Mouse (Mus musculus) kidney, embryonic 15.5 days (tissue): ENCODE measurements at regions not wholly inside any gene's neighbourhood (a gene's known extent, or its start where the extent isn't known, plus 50 kb on each side); places are given as distances from the start of the nearest gene placed in this dataset.

Experiments
- ATAC-seq: fragments of 200-750 bp; cut with Nextera tagmentation; replicated peaks from 2 replicates; pipeline ENCODE4 v1.8.0; 2017; ENCODE audit warnings: moderate TSS enrichment; ENCODE audit not compliant: low FRiP score
- H3K27ac ChIP-seq: fragments of 300-500 bp; sonication (generic); 2 replicates; pipeline ENCODE4 v1.5.1; 2015; ENCODE audit warnings: mild to moderate bottlenecking, inconsistent platforms
- H3K27me3 ChIP-seq: fragments of 300-500 bp; sonication (generic); 2 replicates; pipeline ENCODE4 v1.6.1; 2015; ENCODE audit warnings: inconsistent platforms
- H3K36me3 ChIP-seq: fragments of 300-500 bp; sonication (generic); 2 replicates; pipeline ENCODE4 v1.6.1; 2015; ENCODE audit warnings: inconsistent platforms
- H3K4me1 ChIP-seq: fragments of 300-500 bp; sonication (generic); 2 replicates; pipeline ENCODE4 v1.6.1; 2015; ENCODE audit warnings: inconsistent platforms
- H3K4me2 ChIP-seq: fragments of 300-500 bp; sonication (generic); 2 replicates; pipeline ENCODE4 v1.6.1; 2015; ENCODE audit warnings: moderate library complexity, mild to moderate bottlenecking, inconsistent platforms
- H3K4me3 ChIP-seq: fragments of 300-500 bp; sonication (generic); replicated peaks from 2 replicates; pipeline ENCODE4 v1.5.1; 2015; ENCODE audit warnings: mild to moderate bottlenecking, inconsistent platforms
- H3K9ac ChIP-seq: fragments of 300-500 bp; sonication (generic); 2 replicates; pipeline ENCODE4 v1.6.1; 2015; ENCODE audit warnings: mild to moderate bottlenecking, inconsistent platforms
- H3K9me3 ChIP-seq: fragments of 300-500 bp; sonication (generic); replicated peaks from 2 replicates; pipeline ENCODE4 v1.6.1; 2016; ENCODE audit warnings: inconsistent platforms
- WGBS: fragments of 180-500 bp; shearing (Covaris S2); methylation state at CpG from one replicate; pipeline ENCODE4 v1.1.7; 2015; ENCODE audit warnings: mixed read lengths; 5-methylcytosine and 5-hydroxymethylcytosine counted together

DNA sequence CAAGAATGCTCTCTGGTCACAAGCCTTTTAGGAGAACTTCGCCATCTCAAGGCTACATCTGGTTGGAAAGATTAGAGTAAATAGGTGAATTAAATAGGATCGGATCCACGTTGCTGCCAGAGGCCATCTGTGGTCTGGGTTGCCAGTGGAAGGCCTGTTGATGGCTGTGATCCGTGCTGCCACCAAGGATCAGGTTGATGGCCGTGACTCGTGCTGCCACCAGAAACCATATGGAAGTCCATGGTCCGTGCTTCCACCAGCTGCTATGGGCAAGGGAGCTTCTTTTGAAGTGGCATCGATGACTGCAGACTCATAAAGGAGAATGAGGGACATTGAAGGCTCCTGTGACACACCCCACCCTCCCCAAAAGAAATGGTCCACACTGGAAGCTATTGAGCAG is 79.6 kb downstream of the Atp1a1 start:
- 90% methylated on average over 8 of the region's 8 CpGs for WGBS
- no peak for ATAC-seq
- H3K4me1 ChIP-seq: peaks cover 30% of the 10 kb centered on the region

DNA sequence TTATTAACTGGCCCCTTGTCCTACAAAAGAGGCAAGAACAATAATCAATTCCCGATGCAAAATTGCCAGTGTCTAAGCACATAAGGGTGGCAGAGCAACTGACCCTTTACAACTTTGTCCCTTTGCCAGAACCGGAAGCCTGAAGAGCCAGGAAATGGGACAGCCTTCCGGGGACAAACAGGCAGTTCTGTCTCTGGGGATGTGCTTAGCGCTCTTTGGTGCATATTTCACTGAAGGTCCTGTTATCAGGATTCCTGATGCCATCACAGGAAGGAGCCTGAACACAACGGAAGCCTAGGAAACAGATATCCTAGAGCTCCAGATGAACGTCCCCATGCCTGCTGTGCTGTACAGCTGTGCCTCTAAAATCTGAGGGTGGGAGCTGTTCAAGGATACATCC is 80.0 kb downstream of the Atp1a1 start:
- no peaks in the 10 kb centered on the region for H3K9me3 ChIP-seq
- H3K4me1 ChIP-seq: peaks cover 35% of the 10 kb centered on the region
- no peaks in the 10 kb centered on the region for H3K36me3 ChIP-seq
- H3K4me2 ChIP-seq: no peak overlapping the region
- WGBS: 48% methylated on average over 6 of the region's 6 CpGs
- no peak overlapping the region for H3K4me3 ChIP-seq
- no peak overlapping the region for H3K27ac ChIP-seq
- H3K27me3 ChIP-seq: no peaks in the 10 kb centered on the region
- H3K9ac ChIP-seq: no peak overlapping the region
- no peak for ATAC-seq

More for the DNA sequence above, 79.6 kb downstream of the Atp1a1 start:
- Histone ChIP-seq H3K27me3 (no peaks in the 10 kb centered on the region), H3K27ac (no peak overlapping the region), H3K36me3 (no peaks in the 10 kb centered on the region), H3K9me3 (no peaks in the 10 kb centered on the region), H3K4me2 (no peak overlapping the region), H3K9ac (no peak overlapping the region), H3K4me3 (no peak overlapping the region)

GRCm38 (mm10) chr3:101523239-101523638 is 81.2 kb downstream of the Atp1a1 start:
- no peaks in the 10 kb centered on the region for H3K9me3 ChIP-seq
- no peaks in the 10 kb centered on the region for H3K27me3 ChIP-seq
- H3K4me1 ChIP-seq: peaks cover 36% of the 10 kb centered on the region
- H3K36me3 ChIP-seq: no peaks in the 10 kb centered on the region
- no peak for ATAC-seq
- H3K4me3 ChIP-seq: no peak overlapping the region
- no peak overlapping the region for H3K27ac ChIP-seq
- WGBS: 75% methylated on average over 5 of the region's 5 CpGs
- no peak overlapping the region for H3K4me2 ChIP-seq
- no peak overlapping the region for H3K9ac ChIP-seq

DNA sequence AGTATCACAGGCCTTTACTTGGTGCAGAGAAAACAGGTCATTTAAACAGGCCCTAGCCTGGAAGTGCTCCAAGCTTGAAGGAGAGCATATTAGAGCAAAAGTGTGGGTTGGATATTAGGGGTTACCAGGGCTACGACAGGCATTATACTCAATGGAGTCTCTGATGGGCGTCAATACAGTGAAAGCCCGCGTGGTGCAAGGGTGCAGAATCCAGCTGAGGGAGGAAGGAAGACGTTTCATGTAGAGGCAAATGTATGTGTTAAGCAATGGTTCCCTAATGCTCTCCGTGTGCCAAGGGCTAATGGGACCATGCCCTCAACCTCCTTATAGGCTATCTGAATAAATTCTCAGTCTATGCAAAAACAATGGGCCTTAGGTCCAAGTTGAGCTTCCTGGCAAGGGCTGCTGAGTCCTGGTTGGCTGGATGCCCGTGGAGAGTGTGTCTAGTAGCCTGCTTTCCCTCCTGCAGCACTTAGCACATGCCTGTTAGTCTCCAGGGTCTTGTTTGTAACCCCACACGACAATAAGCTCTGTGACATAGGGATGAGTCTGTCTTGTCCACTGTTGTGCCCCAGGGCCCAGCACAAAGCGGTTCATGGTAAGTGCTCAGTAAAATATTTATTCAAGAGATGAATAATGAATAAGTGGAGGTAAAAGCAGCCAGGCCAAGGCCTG is 82.1 kb downstream of the Atp1a1 start:
- H3K4me3 ChIP-seq: no peak overlapping the region
- H3K4me2 ChIP-seq: no peak overlapping the region
- peaks cover 39% of the 10 kb centered on the region for H3K4me1 ChIP-seq
- H3K27me3 ChIP-seq: no peaks in the 10 kb centered on the region
- ATAC-seq: no peak
- H3K9me3 ChIP-seq: no peaks in the 10 kb centered on the region
- no peaks in the 10 kb centered on the region for H3K36me3 ChIP-seq
- no peak overlapping the region for H3K9ac ChIP-seq
- H3K27ac ChIP-seq: no peak overlapping the region; the same call in 1 of the 2 replicates
- WGBS: 64% methylated on average over 9 of the region's 9 CpGs

DNA sequence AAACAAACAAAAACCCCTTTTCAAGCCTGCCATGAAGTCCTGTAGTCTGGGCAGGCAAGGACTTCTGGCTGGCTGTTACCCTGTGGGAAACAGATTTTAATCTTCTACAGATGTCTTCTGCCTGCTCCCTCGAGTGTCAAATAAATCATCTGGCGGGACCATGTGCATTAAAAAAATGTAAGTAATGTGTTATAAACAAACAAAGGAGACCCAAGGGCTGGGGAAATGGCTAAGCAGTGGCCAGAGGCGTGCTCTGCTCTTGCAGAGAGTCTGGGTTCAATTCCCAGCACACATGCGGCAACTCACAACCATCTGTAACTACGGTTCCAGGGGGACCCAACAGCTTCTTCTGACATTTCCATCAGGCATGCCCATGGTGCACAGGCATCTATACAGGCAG is 83.3 kb downstream of the Atp1a1 start:
- Histone ChIP-seq H3K36me3 (no peaks in the 10 kb centered on the region), H3K27me3 (no peaks in the 10 kb centered on the region), H3K4me2 (no peak overlapping the region), H3K4me1 (peaks cover 49% of the 10 kb centered on the region), H3K4me3 (no peak overlapping the region), H3K27ac (0 out of 2 replicates have a peak overlapping the region, but pooled peaks have one; percentile 18), H3K9me3 (no peaks in the 10 kb centered on the region), H3K9ac (no peak overlapping the region)
- no peak for ATAC-seq
- WGBS: 66% methylated on average over 5 of the region's 5 CpGs

DNA sequence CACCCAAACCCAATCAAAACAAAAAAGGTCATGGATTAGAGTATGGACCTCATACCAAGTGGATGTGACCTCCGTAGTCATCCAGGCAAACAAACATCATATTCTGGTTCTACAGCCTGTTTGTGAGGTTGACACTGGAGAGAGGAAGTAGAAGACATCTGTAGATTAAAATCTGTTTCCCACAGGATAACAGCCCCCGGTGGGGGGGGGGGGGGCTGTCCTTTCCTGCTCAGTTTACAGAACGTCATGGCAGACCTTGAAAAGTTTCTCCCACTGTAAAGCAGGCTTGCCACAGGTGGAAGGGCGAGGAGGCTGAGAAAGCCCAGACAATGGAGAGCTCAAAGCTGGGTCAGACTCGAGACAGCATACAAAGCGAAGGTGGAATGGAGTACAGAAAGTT is 84.4 kb downstream of the Atp1a1 start:
- Histone ChIP-seq H3K36me3 (no peaks in the 10 kb centered on the region), H3K27ac (peak overlapping the region; percentile 96; the same call in 1 of the 2 replicates), H3K9me3 (no peaks in the 10 kb centered on the region), H3K27me3 (no peaks in the 10 kb centered on the region), H3K4me3 (no peak overlapping the region), H3K9ac (no peak overlapping the region), H3K4me1 (peaks cover 57% of the 10 kb centered on the region), H3K4me2 (no peak overlapping the region)
- ATAC-seq: no peak
- WGBS: 70% methylated on average over 6 of the region's 6 CpGs

DNA sequence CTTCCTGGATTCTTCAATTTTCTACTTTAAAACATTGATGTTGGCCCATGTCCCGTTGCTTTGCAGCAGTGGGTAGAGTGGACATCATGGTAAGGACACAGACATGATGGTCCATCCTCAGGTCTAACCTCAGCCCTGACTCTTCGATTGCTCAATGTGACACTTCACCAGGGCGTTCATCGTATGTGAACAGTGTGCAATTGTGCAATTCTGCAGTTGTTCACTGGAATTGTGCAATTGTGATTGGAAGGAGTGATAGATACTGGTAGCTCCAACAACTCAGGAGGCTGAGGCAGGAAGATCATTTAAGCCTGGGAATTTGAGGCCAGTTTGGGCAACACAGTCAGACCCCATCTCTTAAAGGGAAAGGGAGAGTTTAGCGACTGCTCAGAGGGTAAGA is 84.9 kb downstream of the Atp1a1 start:
- Histone ChIP-seq H3K9ac (no peak overlapping the region), H3K27ac (peak overlapping the region; percentile 96), H3K36me3 (no peaks in the 10 kb centered on the region), H3K9me3 (no peaks in the 10 kb centered on the region), H3K4me3 (no peak overlapping the region), H3K4me2 (no peak overlapping the region), H3K4me1 (peaks cover 56% of the 10 kb centered on the region), H3K27me3 (no peaks in the 10 kb centered on the region)
- ATAC-seq: no peak
- 88% methylated on average over 5 of the region's 5 CpGs for WGBS

DNA sequence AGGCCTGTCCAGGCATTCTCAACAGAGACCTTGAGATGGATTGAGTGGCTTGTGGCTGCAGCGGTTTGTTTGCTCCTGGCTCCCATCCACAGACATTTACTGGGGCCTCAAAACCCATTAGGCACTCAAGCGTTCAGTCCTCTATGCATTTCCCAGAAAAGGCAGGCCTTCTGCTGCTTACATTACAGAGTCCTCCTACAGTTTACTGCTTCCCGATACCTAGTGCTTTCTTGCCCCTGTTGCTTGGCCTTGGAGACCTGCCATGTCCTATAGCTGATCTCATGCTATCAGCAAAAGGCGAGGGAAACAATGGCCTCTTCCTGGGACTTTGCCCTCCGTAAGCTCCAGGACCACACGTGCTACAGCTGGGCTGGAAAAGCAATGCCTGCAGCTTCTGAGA is 85.7 kb downstream of the Atp1a1 start:
- ATAC-seq: no peak
- 27% methylated on average over 6 of the region's 6 CpGs for WGBS
- peaks cover 61% of the 10 kb centered on the region for H3K4me1 ChIP-seq

GRCm38 (mm10) chr3:101517547-101517946 is 86.9 kb downstream of the Atp1a1 start:
- H3K4me1 ChIP-seq: peaks cover 73% of the 10 kb centered on the region
- H3K27me3 ChIP-seq: no peaks in the 10 kb centered on the region
- ATAC-seq: no peak
- H3K27ac ChIP-seq: peak overlapping the region; percentile 96
- WGBS: 69% methylated on average over 6 of the region's 6 CpGs
- no peak overlapping the region for H3K9ac ChIP-seq
- no peak overlapping the region for H3K4me3 ChIP-seq
- H3K9me3 ChIP-seq: no peaks in the 10 kb centered on the region
- H3K4me2 ChIP-seq: no peak overlapping the region
- H3K36me3 ChIP-seq: no peaks in the 10 kb centered on the region

More for the DNA sequence above, 85.7 kb downstream of the Atp1a1 start:
- Histone ChIP-seq H3K4me3 (no peak overlapping the region), H3K27ac (peak overlapping the region; percentile 96), H3K9me3 (no peaks in the 10 kb centered on the region), H3K36me3 (no peaks in the 10 kb centered on the region), H3K4me2 (no peak overlapping the region), H3K9ac (no peak overlapping the region), H3K27me3 (no peaks in the 10 kb centered on the region)

DNA sequence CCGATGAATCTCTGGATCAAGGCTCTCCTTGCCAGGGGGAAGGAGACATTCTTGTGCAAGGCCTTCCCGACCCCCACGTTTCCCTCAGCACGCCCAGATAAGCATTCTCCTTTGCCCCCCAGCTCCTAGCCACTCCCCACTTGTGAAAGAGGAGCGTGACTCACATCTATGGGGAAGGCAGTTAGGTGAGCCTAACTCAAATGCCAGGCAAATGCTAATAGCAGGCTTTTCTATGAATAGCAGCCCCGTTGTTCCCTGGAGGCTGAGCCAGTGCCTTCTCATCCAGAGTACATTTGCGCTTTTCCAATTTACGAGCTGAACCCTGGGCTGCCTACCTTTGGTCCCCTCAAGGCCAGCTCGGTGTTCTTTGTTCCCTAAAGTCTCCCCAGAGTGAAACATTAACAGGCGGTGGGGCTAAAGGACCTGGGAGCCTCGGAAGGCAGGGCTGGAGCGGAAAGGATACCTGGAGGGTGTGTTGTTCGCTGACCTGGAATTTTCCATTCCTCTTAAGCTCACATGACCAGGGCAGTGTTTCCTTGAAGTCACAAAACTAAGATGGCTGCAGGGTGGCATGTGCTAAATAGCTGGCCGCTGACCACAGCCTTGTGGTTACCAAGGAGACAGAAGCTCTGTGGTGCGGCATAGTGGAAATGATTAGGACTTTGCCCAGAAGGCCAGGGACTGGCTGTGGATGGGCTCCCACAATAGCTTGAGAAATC is 87.5 kb downstream of the Atp1a1 start:
- H3K9ac ChIP-seq: no peak overlapping the region
- no peaks in the 10 kb centered on the region for H3K27me3 ChIP-seq
- no peak overlapping the region for H3K4me3 ChIP-seq
- H3K9me3 ChIP-seq: no peaks in the 10 kb centered on the region
- peak; percentile 71 for ATAC-seq
- H3K4me2 ChIP-seq: no peak overlapping the region
- WGBS: 50% methylated on average over 15 of the region's 15 CpGs
- H3K4me1 ChIP-seq: peaks cover 73% of the 10 kb centered on the region
- H3K36me3 ChIP-seq: no peaks in the 10 kb centered on the region
- peak overlapping the region; percentile 96 for H3K27ac ChIP-seq

DNA sequence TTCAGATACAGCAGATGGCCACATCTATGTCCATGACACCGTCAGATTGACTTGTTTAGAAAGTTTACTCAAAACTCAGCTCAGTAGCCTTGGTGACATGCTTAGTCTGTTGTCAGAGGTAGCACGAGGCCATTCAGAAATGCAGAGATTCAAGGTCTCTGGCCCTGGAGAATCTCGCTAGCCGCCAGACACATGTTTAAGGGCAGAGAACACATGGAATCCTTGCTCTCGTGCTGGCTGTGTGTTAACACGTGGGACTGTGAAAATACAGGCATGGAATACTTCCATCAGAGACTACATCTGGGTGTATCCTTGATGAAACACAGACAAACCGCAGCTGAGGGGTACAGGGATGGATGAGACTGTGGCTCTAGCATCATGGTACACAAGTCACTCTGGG is 88.9 kb downstream of the Atp1a1 start:
- no peaks in the 10 kb centered on the region for H3K36me3 ChIP-seq
- WGBS: 91% methylated on average over 7 of the region's 7 CpGs
- H3K9me3 ChIP-seq: no peaks in the 10 kb centered on the region
- no peaks in the 10 kb centered on the region for H3K27me3 ChIP-seq
- no peak for ATAC-seq
- peak overlapping the region; percentile 96 for H3K27ac ChIP-seq
- H3K4me2 ChIP-seq: no peak overlapping the region
- H3K9ac ChIP-seq: no peak overlapping the region
- peaks cover 64% of the 10 kb centered on the region for H3K4me1 ChIP-seq
- no peak overlapping the region for H3K4me3 ChIP-seq

- no peaks in the 10 kb centered on the region for H3K36me3 ChIP-seq
- H3K4me2 ChIP-seq: peak overlapping the region; percentile 9; the same call in 1 of the 2 replicates
- H3K27me3 ChIP-seq: no peaks in the 10 kb centered on the region
- peak overlapping the region; percentile 91 for H3K27ac ChIP-seq
- no peaks in the 10 kb centered on the region for H3K9me3 ChIP-seq
- no peak overlapping the region for H3K9ac ChIP-seq
- peaks cover 56% of the 10 kb centered on the region for H3K4me1 ChIP-seq
- 17% methylated on average over 13 of the region's 13 CpGs for WGBS
- H3K4me3 ChIP-seq: no peak overlapping the region
- ATAC-seq: peak; percentile 76
These were observed 90.7 kb downstream of the Atp1a1 start for GRCm38 (mm10) chr3:101513611-101514311.
